Mouse (Mus musculus): ENCODE data around the gene Hebp1. TPM values are rescaled to one million over a fixed set of nuclear protein-coding genes. Genes with fewer than 3 reads are reported as not detected.

The Hebp1 gene
- total RNA-seq, 2 experiments from 2014 or later, result 6.8 to 6.9 TPM

DNA sequence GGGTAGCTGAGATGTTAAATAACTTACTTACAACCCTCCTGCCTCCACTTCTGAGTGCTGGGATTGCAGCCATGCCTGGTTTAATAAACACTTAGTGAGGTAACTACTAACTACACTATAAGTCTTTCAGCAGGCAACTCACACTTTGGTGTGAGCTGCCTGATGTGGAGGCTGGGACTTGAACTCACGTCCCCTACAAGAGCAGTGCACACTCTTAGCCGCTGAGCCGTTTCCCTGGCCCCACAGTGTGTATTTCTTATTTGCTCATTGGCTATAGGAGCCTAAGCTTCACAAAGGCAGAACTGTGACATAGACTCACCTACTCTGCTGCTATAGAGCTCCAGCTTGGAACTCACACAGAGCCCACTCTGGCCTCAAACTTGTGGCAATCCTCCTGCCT, 31.6 kb downstream of the Hebp1 start:
- no peak for DNase-seq
- intact Hi-C loops (cut with DNase I), result no loop called here

DNA sequence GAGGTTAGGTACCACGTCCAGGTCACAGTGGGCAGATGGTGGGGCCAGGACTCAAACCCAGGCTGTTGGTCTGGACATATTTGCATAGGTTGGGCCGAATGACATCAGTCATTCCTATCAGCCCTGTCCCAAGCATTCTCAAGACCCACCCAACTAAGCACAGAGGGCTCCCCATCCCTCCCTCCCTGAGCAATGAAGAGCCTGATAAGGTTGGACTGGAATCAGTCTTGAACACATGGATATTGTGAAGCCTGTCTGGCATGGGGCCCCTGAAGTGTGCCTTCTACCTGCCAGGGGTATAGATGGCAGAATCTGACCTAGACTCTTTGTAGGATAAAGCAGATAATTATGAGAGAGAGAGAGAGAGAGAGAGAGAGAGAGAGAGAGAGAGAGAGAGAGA, 32.1 kb downstream of the Hebp1 start:
- intact Hi-C loops (cut with DNase I), result no loop called here
- DNase-seq, result no peak

DNA sequence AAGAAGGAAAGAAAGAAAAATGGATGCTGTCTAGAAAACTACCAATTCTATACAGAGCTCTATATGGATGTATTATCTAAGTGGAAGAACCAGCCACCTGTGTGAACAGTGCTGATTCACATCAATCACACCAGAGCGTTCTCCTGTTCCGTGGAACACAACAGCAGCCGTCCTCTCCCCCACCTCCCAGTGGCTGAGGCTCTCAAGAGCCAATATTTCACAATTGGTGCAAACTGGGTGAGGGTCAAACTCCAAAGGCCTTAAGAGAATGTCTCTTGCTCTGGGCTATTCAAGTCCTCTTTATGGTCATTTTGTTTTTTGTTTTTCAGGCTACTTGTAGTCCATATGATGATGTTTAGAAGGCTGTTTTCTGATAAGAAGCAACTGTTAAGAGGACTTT, 32.6 kb downstream of the Hebp1 start:
- DNase-seq, result no peak
- intact Hi-C loops (cut with DNase I), result no loop called here

DNA sequence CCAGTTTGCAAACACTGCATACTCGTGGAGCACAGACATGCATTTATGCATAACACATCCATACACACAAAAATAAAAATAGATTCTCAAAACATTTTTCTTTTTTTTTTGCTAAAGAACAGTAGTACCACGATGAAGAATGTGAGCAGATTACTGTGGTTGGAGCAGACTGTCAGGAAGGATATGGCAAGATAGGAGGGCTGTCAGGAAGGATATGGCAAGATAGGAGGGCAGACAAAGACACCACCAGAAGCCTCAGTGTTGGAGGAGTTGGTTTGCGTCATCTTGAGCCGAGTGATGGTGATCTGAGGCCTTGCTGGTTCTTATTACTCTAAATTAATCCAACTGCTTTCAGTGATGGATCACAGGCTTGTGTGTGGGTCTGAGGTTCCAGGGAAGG, 35.0 kb downstream of the Hebp1 start:
- DNase-seq, result no peak
- intact Hi-C loops (cut with DNase I), result no loop called here

DNA sequence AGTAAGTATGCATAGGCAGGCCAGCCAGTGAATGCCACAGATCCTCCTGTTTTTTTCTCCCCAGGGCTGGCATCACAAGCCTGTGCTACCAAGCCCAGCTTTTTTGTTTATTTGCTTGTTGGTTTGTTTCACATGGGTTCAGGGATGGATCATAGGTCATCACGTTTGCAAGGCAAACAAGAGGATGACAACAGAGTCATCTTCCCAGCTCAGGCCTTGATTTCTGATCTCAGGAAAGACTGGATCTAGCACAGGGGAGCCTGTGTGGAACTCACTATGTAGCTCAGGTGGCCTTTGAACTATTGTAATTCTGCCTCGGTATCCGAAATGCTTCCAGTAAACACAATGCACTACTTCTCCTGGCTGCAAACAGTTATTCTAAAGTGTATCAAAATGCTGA, 35.5 kb downstream of the Hebp1 start:
- DNase-seq, result no peak
- intact Hi-C loops (cut with DNase I), result no loop called here

DNA sequence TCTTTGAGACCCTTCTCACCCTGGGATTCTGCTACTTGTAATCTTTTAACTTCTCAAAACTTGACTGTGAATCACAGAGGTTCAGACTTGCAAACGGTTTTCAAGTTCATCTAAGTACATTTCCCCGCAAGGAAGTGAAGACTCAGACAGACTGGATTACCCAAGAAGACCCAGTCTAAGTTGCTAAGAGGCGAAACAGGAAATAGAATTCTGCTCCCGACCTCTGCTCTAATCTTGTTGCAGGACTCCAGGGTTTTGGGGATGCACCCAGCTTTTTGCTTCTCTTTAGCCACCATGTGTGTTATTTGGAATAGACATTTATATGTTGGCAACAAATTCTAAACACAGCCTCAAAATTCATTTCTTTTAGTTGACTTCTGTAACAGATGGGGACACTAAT, 36.5 kb downstream of the Hebp1 start:
- intact Hi-C loops (cut with DNase I), result no loop called here
- no peak for DNase-seq

DNA sequence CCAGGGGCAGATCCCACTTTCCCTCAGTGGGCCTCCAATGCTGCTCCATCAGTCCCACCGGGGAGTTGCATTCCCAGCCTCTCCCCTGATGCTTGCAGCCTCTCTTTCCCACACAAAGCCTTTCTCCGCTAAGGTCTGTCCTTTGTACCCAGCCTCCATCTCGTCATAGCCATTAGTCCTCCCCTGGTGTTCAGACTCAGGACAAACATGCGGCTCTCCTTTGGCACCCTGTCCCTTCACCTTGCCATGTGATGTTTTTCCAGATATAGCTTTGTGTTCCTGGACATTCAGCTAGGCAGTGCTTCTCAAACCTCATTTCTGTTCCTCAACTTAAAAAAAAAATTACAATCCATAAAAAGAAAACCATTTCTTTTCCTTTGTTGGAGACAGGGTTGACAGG, 39.3 kb downstream of the Hebp1 start:
- DNase-seq, result no peak
- intact Hi-C loops (cut with DNase I), result no loop called here

DNA sequence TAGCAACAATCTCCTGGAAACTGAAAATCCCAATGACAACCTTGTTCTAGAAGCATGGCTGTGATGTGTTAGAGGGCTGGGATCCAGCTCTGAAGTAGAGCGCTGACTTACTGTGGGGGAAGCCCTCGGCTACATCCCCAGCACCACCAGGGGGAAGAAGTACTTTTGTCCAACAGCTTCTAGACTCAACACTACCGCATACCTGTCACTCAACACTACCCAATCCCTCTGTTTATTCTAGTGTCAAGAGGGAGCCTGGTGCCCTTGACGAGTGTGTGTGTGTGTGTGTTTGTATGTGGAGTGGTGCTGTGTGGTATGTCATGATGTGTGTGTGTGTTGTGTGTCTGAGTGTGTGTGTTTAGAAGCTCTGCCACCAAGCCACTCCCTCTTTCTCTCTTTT, 40.3 kb downstream of the Hebp1 start:
- intact Hi-C loops (cut with DNase I), result no loop called here
- DNase-seq, result no peak

DNA sequence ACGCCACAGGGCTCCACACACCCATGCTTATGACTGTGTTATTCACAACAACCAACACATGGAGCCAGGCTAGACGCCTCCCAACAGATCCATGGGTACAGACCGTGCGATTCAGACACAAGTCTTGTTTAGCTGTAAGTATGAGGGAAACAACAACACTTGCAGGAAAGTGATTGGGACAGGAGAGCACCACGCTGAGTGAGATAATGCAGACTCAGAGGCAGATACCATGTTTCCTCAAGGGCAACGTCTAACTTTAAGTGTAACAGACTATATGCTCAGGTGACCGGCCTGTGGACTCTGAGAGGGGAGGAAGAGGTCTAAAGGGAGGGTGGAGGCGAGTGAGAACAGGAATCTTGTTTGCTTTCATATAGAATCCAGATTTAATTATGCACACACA, 41.2 kb downstream of the Hebp1 start:
- intact Hi-C loops (cut with DNase I), result no loop called here

DNA sequence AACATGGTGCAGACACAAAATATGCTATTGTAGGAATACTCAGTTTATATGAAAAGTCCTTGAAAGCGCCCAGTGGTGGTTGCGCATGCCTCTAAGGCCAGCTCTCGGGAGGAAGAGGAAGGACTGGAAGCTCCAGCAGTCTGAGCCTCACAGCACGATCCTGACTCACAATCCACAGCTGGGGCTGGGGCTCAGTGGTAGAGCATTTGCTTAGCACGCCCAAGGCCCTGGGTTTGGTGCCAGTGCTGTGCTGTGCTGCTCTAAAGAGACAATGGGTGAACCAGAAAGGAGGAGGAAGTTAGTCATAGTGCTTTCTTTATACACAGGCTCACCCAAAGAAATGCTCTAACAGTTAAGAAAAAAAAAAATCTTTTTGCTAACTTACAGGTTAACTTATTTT, 44.1 kb downstream of the Hebp1 start:
- intact Hi-C loops (cut with DNase I), result no loop called here
- no peak for DNase-seq

More for the DNA sequence above, 41.2 kb downstream of the Hebp1 start:
- DNase-seq, result no peak

DNA sequence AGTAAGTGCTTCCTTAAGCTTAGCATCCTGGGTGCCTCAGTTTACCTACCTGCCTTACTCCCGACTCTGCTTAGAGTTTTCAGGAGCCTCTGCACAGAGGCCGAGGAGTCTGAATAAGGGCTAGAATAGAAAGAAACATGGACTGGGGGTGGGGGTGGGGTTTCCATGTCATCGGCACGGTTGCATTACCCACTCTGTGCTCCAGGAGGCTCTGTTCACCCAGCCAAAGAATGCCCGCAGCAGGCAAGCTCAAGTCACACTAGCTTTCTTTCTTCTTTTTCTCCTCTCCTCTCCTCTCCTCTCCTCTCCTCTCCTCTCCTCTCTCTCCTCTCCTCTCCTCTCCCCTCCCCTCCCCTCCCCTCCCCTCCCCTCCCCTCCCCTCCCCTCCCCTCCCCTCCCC, 47.5 kb downstream of the Hebp1 start:
- intact Hi-C loops (cut with DNase I), result no loop called here
- DNase-seq, result no peak

DNA sequence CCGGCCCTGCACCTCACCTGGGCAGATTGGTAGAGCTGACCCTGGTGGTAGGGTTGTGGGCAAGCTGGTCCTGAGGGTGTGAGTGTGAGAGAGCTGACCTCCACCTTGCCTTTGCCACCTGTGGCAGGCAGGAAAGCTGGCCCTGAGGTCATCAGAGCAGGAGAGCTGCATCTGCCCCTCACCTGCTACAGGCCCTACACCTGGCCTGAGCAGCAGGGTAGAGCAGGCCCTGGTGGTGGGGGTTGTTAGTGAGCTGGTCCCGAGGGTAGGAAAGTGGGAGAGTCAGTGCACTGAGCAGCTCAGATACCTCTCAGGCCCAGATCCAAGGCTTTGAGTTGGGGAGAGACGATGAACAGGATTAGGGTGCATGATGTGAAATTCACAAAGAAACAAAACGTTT, 48.1 kb downstream of the Hebp1 start:
- intact Hi-C loops (cut with DNase I), result loop anchor here (5.0 kb wide), 2 partner anchors 228 to 248 kb away; no protein-coding TSS in a partner anchor
- no peak for DNase-seq

DNA sequence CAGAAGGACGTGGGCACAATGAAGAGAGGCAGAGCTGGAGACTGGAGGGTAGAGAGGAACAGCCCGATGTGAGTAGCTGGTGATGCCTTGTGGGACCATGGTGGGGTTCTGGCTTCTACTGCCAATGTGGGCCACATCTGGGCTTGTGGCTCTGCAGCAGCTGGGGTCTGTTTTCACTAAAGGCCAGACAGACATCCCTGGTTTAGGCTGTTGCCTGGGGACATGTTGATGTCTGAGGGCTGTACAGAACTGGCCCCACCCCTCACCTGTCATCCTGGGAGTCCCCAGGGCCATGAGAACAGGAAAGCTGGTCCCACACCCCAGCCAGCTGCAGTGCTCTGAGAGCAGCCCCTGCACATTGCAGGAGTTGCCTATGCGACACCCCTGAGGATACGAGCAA, 48.6 kb downstream of the Hebp1 start:
- no peak for DNase-seq
- intact Hi-C loops (cut with DNase I), result loop anchor here (5.0 kb wide), 2 partner anchors 228 to 248 kb away; no protein-coding TSS in a partner anchor

DNA sequence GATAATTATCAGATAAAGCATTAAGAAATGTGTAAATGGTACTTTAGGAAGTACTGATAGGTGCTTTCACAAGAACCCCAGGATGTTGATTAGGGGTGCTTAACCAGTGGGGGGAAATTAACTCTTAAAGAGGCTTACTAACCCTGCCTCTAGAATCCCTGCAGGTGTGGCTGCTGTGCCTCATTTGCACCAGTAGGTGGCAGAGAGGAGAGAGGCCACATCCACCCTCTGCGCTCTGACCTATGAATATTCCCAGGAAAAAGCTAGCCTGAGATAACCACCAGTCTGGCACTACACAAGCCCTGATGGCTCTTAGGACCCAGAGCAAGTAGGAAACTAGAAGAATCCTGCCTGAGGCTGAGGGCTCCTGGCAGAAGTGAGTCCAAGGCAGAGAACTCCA, 49.3 kb downstream of the Hebp1 start:
- intact Hi-C loops (cut with DNase I), result loop anchor here (5.0 kb wide), 2 partner anchors 229 to 249 kb away; no protein-coding TSS in a partner anchor
- no peak for DNase-seq

DNA sequence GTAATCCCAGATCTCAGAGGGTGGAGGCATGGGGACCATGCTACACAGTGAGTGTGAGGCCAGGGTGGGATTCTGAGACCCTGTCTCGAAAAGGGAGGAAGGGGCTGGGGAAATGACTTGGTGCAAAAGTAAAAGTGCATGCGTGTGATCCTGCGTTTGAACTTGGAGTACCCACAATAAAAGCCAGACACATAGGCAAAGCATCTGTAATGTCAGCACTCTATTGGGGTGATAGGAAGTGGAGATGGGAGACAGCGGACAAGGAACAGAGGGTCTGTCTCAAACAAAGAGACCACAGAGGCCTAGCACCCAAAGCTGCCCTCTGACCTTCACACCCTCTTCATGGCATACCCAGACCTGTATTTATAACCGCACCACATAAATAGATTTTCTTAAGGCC, 51.8 kb downstream of the Hebp1 start:
- no peak for DNase-seq
- intact Hi-C loops (cut with DNase I), result loop anchor here (2.0 to 5.0 kb wide), 3 partner anchors 119 to 251 kb away; no protein-coding TSS in a partner anchor

DNA sequence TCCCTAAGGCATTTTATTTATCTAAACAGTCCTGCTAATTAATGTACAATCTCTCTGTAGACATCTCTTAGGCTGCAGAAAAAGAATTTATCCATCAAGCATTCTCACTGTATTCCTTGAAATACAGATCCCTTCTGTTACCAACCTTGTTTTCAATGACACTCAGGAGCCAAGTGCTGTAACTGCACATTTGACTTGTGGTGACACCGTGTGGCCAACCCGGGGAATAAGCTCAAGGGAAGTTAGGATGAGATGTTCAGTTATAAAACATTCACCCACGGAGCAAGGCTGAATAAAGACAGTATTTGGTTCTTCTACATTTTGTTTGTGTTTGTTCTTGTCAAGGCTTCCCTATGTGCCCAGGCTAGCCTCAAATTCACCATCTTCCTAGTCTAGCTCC, 53.3 kb downstream of the Hebp1 start:
- intact Hi-C loops (cut with DNase I), result loop anchor here (2.0 kb wide), 1 partner anchor 118 kb away; no protein-coding TSS in a partner anchor
- DNase-seq, result no peak

DNA sequence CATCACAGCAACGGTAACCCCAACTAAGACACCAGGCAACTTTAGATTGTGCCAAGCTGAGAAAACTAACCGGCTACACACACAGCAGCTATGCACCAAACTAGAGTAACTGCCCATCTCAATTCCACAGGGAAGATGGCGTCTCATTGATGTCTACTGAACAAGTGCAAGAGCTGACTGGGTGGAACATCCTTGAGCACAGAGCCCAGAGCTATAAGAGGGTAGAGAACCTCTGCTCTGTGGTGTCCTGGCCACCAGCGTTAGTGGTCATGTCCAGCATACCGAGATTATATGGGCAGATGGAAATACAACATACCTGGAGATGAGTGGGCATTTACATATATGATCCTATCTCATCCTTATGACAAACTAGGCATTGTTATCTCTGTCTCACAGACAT, 54.7 kb downstream of the Hebp1 start:
- no peak for DNase-seq
- intact Hi-C loops (cut with DNase I), result loop anchor here (1.0 kb wide), 1 partner anchor 57 kb away; no protein-coding TSS in a partner anchor

DNA sequence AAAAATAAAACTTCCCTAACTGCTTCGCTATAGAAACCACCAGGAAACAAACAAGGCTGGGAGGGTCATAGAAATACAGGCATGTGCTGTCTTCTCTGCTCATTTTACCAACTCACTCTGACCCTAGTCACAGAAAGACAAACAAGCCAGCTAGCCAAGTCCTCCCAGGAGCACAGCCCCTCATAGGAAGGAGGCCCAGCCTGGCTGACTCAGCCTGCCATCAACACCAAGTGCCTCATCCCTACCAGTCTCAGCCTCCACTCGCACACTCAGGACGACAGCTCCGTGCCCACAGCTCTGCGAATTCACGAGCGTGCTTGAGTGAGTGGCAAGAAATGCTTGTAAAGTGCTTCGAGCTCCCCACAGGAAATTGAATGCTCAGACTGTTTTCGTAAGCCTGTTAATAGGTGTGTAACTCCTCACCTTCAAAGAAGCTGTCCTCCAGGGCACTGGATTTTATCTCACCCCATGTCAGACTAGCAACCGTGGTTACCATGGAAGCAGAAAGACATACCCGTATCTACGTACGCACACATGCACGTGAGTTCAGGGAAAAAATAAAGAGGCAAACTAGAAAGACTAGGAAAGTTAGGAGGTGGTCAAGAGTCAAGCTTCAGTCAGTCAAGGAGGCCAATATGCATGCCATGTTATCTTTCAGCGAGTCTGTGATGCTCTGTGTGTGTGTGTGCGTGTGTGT, 56.2 kb downstream of the Hebp1 start:
- DNase-seq, result no peak
- intact Hi-C loops (cut with DNase I), result no loop called here

DNA sequence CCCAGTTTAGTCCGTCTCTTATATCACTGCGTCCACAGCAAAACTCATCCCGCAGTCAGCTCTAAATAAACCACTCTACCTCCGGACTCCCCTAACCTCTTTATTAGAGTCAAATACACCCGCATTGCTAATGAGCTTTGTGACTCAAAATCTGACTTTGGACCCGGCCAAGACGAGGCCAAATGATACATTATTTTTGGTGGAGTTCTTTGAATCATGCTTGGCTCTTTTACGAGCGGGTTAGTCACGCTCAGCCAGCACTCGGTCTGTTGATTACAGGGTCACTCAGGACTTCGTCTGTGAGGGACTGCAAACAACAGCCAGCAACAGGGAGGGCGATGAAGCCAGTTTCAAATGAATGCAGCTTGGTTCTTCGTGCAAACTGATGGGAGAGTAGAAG, 59.1 kb downstream of the Hebp1 start:
- DNase-seq, result no peak
- intact Hi-C loops (cut with DNase I), result no loop called here

DNA sequence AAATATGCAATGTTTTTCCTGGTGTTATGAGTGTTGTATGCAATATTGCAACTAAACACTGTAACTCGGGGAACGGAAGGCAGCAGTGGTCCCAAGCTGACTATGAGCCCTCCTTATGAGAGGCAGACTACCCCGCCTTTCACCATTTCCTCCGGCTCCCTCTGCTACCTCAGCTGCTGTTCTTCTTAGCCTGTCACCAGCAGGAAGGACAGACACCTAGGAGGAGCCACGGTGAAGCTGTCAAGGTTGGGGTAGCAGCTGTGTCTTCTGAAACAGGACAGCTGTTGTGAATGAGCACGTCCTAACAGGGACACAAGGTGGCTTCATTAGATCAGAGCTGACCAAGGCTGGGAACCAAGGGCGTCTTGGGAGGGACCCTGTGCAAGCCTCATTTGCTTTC, 59.6 kb downstream of the Hebp1 start:
- intact Hi-C loops (cut with DNase I), result no loop called here
- no peak for DNase-seq

DNA sequence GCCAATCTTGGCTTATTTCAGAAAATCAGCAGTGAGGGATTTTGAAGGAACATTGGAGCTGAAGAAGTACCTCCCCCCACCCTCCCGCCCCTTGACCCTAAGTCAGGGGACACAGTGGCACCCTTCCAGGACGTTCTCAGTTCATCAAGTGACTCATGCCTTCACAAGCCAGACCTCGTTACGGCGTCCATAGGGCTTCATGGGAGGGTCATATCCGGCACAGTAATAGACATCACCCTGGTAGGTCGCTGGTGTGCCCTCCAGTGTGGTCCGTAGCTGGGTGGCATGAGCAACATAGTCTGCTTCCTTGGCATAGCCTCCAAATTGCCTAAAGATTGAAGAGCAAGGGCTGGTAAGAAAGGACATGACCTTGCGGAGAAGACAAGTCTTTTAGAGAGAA, 60.1 kb downstream of the Hebp1 start:
- peak in 1 of 2 experiments; percentile 54 for DNase-seq
- intact Hi-C loops (cut with DNase I), result no loop called here

DNA sequence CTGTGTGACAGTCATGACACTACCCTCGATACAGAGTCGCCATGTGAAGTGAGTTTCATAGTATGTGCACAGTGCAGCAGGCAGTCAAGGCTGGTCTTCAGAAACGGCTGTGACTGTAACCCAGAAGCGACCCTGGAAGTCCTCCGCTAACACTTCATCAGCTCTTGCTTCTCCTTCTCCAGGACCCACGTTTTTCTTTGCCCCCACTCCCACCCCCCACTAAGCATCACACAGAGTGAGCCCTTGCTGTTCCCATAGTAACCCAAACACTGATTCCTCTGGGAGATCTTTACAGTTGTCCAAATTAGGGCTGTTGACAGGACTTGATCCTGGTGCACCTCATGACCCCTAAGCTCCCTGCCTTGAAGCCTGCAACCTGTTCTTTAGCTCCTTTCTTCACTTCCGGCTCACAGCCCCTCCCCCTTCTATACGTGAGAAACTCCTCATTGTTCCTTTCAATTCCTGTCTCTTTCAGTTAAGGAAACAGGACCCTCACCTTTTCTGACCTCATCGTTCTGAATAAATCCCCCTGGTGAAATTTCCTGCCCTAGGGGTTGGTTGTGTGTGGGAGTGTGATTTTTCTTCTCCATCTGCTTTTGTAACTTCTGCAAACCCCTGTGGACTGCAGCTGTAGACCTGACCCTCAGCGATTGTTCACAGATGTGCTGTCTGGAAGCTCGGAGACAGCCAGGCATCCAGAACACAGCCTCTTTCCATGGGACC, 61.2 kb downstream of the Hebp1 start:
- intact Hi-C loops (cut with DNase I), result no loop called here
- no peak for DNase-seq

Data from gastrocnemius, postnatal 36 days (tissue).